Mouse (Mus musculus) ES-Bruce4 (cell line): ENCODE results near the gene Prdm4. TPM values are rescaled to one million over a fixed set of nuclear protein-coding genes. Genes with fewer than 3 reads are reported as not detected.

ENCODE experiments used
- H3K27ac ChIP-seq: 2 replicates; pipeline ENCODE4 v1.5.1; 2012; ENCODE audit warnings: low read length, inconsistent platforms; ENCODE audit not compliant: insufficient read depth
- H3K27me3 ChIP-seq: 2 replicates; pipeline ENCODE4 v1.6.1; 2012; ENCODE audit warnings: mild to moderate bottlenecking, low read length, inconsistent platforms; ENCODE audit not compliant: control insufficient read depth, poor library complexity, insufficient read depth, severe bottlenecking
- H3K36me3 ChIP-seq: 2 replicates; pipeline ENCODE4 v1.6.1; 2012; ENCODE audit warnings: inconsistent platforms, mild to moderate bottlenecking, low read length, moderate library complexity; ENCODE audit not compliant: control insufficient read depth, poor library complexity, insufficient read depth, severe bottlenecking
- H3K4me1 ChIP-seq: one replicate; pipeline ENCODE4 v1.8.1; 2011; ENCODE audit warnings: low read length; ENCODE audit not compliant: control insufficient read depth, insufficient read depth
- H3K4me3 ChIP-seq: 2 replicates; pipeline ENCODE4 v1.5.1; 2011; ENCODE audit warnings: low read depth, mild to moderate bottlenecking, low read length
- H3K9ac ChIP-seq: 2 replicates; pipeline ENCODE4 v1.6.1; 2012; ENCODE audit warnings: low read depth, mild to moderate bottlenecking, inconsistent platforms; ENCODE audit not compliant: poor library complexity, severe bottlenecking
- H3K9me3 ChIP-seq: replicated peaks from 2 replicates; pipeline ENCODE4 v1.6.1; 2012; ENCODE audit warnings: mild to moderate bottlenecking, low read length, inconsistent platforms; ENCODE audit not compliant: control insufficient read depth, poor library complexity, insufficient read depth, severe bottlenecking
- CTCF ChIP-seq: IDR thresholded peaks from one replicate; pipeline ENCODE4 v1.8.1; 2011; ENCODE audit warnings: low read depth, low read length
- EP300 ChIP-seq: IDR thresholded peaks from 2 replicates; pipeline ENCODE4 v1.6.1; 2011; ENCODE audit warnings: low read depth, low read length; ENCODE audit not compliant: insufficient read depth
- POLR2A ChIP-seq: IDR thresholded peaks from one replicate; pipeline ENCODE4 v1.8.1; 2011; ENCODE audit warnings: low read length; ENCODE audit not compliant: insufficient read depth
- polyA plus RNA-seq: library from polyadenylated mRNA; stranded (reverse); fragments of >200 nt; gene quantifications from 2 replicates; pipeline ENCODE4 v1.2.4, GENCODE M21; 2011; ENCODE audit warnings: low read depth; ENCODE audit not compliant: missing spikeins, insufficient read depth, insufficient read length

The Prdm4 gene
- polyA plus RNA-seq, result 38.3 and 49.0 TPM in 2 replicates

- H3K27ac ChIP-seq, result peak within 1 kb of the TSS; percentile 41
Measured at GRCm38 (mm10) chr10:85916498-85917309, at the start of gene Prdm4. Prdm4 (minus strand) TSS chr10:85917142.

GRCm38 (mm10) chr10:85966476-85966875, 49.5 kb upstream of the Prdm4 start:
- H3K27me3 ChIP-seq, result no peaks in the 10 kb centered on the region
- H3K4me1 ChIP-seq, result no peaks in the 10 kb centered on the region
- H3K4me3 ChIP-seq, result no peak overlapping the region
- no peaks in the 10 kb centered on the region for H3K36me3 ChIP-seq
- H3K9me3 ChIP-seq, result no peaks in the 10 kb centered on the region
- no peak overlapping the region for H3K27ac ChIP-seq
- no peak overlapping the region for H3K9ac ChIP-seq
- no peak for TF ChIP-seq EP300
- no peak for TF ChIP-seq POLR2A
- no peak for TF ChIP-seq CTCF

More at GRCm38 (mm10) chr10:85916498-85917309, at the start of gene Prdm4:
- H3K9ac ChIP-seq, result peak within 1 kb of the TSS; percentile 97
- H3K9me3 ChIP-seq, result no peaks in the 10 kb centered on the region
- TF ChIP-seq POLR2A, result no peak
- peak; percentile 70; the same call in 1 of the 2 replicates for TF ChIP-seq EP300
- no peak for TF ChIP-seq CTCF
- H3K36me3 ChIP-seq, result peaks cover 24% of the 10 kb centered on the region
- no peaks in the 10 kb centered on the region for H3K4me1 ChIP-seq
- H3K27me3 ChIP-seq, result no peaks in the 10 kb centered on the region
- H3K4me3 ChIP-seq, result peak within 1 kb of the TSS; percentile 88

- Histone ChIP-seq H3K36me3 (no peaks in the 10 kb centered on the region), H3K4me1 (no peaks in the 10 kb centered on the region), H3K9me3 (no peaks in the 10 kb centered on the region), H3K27me3 (no peaks in the 10 kb centered on the region), H3K4me3 (no peak overlapping the region), H3K9ac (no peak overlapping the region), H3K27ac (no peak overlapping the region)
- no peak for TF ChIP-seq EP300
- TF ChIP-seq CTCF, result no peak
- no peak for TF ChIP-seq POLR2A
Measured at GRCm38 (mm10) chr10:85964316-85964715, 47.4 kb upstream of the Prdm4 start.

GRCm38 (mm10) chr10:85962897-85963296, 46.0 kb upstream of the Prdm4 start:
- no peaks in the 10 kb centered on the region for H3K4me1 ChIP-seq
- H3K27ac ChIP-seq, result no peak overlapping the region
- H3K4me3 ChIP-seq, result no peak overlapping the region
- no peaks in the 10 kb centered on the region for H3K9me3 ChIP-seq
- H3K36me3 ChIP-seq, result no peaks in the 10 kb centered on the region
- H3K27me3 ChIP-seq, result no peaks in the 10 kb centered on the region
- H3K9ac ChIP-seq, result no peak overlapping the region
- TF ChIP-seq EP300, result no peak
- no peak for TF ChIP-seq CTCF
- TF ChIP-seq POLR2A, result no peak

- TF ChIP-seq POLR2A, result no peak
- TF ChIP-seq EP300, result no peak
- TF ChIP-seq CTCF, result no peak
- Histone ChIP-seq H3K9ac (peak within 1 kb of the TSS; percentile 67), H3K4me3 (peak within 1 kb of the TSS; percentile 97), H3K36me3 (peaks cover 26% of the 10 kb centered on the region), H3K27ac (no peak within 1 kb of the TSS), H3K27me3 (no peaks in the 10 kb centered on the region), H3K4me1 (no peaks in the 10 kb centered on the region), H3K9me3 (no peaks in the 10 kb centered on the region)
Measured at GRCm38 (mm10) chr10:85957464-85957950, 40.6 kb upstream of the Prdm4 start, which contains the start of gene Rtcb. Rtcb (minus strand) TSS chr10:85957823.

GRCm38 (mm10) chr10:85956871-85957419, 40.0 kb upstream of the Prdm4 start:
- Histone ChIP-seq H3K4me3 (peak overlapping the region; percentile 97), H3K27ac (no peak overlapping the region), H3K27me3 (no peaks in the 10 kb centered on the region), H3K36me3 (peaks cover 32% of the 10 kb centered on the region), H3K9me3 (no peaks in the 10 kb centered on the region), H3K9ac (peak overlapping the region; percentile 67), H3K4me1 (no peaks in the 10 kb centered on the region)
- TF ChIP-seq EP300, result no peak
- no peak for TF ChIP-seq CTCF
- no peak for TF ChIP-seq POLR2A
